Mouse (Mus musculus): ENCODE measurements at regions not wholly inside any gene's neighbourhood (a gene's known extent, or its start where the extent isn't known, plus 50 kb on each side); places are given as distances from the start of the nearest gene placed in this dataset.
A peak's percentile ranks its signal among the peaks of the same experiment; 100 is the strongest.
"Not testable (repeated sequence)": the region's sequence is repeated elsewhere in the genome, so short reads cannot be mapped to it uniquely, and the experiment has no call there.

DNA sequence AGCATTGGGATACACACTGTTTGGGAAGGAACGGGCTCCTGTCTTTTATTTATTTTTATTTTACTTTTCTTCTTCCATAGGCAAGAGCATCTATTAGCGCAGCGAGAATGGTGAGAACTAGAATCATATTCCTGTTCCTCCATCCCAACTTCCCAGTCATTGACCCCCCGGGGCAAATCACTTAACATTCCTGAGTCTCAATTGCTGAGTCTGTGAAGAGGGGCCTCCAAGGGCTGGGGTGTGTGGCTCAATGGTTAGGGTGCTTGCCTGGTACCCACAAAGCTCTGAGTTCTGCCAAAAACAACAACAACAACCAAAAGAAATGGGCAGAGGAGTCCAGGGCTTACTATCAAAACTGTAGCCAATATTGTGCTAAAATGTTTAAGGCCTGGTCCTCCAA, 98.5 kb upstream of the Med13l start:
- DNase-seq: no peak

DNA sequence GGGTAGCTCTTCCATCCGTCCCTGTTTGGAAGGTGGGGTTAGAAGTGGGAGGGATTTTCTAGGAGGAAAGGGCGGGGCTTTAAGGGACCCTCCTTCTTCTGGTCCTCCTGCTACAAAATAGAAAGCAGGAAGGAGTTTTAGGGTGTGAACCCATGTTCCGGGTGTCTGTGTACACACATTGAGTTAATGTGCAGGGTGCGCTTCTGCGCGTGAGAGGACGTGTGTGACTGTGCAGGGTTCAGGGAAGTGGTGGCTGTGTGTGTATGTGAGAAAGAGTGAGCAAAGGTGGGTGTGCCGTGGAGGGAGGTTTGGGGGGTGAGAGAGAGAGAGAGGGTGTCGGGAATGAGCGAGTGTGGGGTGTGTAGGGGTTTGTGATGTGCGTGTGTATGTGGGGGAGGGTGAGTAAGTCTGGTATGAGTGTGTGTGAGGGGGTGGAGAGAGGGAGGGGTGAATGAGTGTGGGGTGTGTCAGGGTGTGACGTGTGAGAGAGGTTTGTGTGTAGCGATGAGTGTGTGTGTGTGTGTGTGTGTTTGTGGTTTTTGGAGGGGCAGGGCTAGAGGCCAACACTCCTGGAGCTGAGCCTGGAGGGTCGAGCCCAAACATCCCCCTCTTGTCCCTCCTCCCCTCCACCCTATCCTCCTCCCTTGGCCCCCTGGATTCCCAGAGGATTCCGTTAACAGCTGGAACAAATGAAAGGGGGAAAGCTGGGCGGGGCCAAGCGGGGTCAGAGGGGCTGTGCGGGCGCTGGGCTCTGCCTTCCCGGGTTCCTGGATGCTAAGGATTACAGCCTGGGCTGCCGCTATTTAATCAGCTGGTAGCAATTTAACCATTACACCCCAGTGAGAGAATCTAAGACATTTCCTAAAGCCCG, 95.3 kb upstream of the Med13l start:
- DNase-seq: peak; percentile 49

DNA sequence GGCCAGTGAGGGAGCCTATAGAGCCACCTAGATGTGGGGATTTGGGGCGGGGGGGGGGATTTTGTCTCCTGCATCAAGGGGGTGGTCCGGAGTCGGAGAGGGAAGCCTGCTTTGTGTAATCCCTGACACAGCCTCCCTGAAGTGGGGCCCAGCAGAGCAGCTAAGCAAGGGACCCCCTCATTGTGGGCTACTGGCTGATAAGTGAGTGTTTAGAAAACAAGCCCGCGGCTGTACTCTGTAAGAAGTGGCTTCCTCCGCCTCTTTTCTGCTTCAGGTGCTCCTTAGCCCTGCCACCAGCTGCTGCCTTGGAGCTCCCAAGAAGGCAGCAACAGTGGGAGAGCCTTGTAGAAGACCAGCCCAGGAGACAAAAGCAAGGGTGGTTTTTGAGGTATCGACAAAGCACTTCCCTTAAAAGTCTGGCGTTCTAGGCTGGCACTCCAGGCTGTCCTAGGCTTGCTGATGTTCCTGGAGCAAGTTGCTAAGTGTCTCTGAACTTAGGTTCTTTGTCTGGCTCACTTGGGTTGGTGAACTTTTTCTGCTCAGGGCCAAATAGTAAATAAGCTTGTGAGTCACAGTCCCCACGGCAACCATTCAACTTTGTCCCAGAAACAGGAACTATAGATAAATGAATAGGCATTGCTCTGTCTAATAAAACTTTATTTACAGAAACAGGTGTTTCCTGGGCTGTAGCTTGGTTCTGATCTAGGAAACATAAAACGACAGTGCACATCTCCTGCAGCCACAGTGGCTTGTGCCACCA, 94.3 kb upstream of the Med13l start:
- DNase-seq: no peak

DNA sequence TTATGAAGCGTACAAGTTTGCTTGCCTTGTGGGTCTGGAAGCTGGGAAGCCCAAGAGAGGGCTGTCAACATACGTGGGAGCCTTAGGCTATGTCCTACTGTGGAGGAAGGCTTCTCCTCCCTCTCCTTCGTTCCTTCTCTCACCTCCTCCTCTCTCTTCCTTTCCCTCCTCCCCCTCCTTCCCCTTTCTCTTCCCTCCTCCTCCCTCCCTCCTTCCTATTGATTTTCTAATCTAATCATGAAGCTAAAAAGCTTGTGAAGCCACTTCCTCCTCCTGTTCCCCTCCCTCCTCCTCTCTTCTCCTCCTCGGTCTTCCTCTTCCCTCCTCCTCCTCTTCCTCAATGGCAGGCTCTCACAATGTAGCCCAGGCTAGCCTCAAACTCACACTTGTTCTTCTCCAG, 91.7 kb upstream of the Med13l start:
- DNase-seq: no peak

- no peak for DNase-seq
Measured at GRCm38 (mm10) chr5:118471569-118471968, 88.9 kb upstream of the Med13l start.

GRCm38 (mm10) chr5:118472291-118472690, 88.2 kb upstream of the Med13l start:
- no peak for DNase-seq

DNA sequence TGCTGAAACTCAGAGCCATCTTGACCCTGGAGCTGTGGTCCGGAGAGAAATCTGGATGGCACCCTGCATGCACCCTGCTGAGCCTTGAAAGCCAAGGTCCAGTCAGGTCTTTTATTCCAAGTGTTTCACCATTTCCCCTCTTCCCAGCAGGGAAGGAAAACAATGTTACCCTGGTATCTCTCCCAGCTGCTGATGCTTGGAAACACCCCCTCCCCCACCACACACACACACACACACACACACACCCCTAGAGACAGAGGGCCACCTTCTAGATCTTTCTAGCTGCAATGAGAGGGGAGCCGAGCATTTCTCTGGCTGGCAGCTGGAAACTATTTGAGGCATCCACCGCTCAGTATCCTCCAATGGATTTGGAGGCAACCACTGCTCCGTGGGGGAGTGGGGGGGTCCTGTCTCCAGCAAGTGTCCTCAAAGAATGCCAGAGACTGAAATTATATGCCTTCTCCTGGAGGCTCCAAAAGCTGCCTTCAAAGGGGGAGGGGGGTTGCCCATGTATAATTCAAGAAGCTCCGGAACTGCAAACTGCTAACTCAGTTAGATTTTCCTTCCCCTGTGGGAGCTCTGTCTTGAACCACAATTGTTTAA, 87.2 kb upstream of the Med13l start:
- DNase-seq: no peak

DNA sequence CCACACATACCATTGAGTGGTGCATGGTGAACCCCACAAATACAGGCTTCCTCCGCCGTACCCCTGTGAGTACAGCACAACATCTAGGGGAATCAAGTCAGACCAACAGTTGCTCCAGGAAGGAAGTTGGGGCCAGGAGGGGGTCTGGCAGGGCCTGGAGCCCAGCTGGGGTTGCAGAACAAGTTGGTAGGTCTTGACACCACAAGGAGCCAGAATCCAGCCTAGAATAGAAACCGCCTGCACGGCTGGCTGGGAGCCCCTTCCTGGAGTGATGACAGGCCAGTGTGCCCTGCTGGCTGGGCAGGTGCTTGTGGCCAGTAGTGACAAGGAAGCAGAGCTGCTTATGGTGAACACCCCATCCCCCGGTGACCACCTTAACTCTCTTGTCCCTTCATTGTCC, 83.9 kb upstream of the Med13l start:
- peak; percentile 51 for DNase-seq

GRCm38 (mm10) chr5:118477131-118478119, 83.1 kb upstream of the Med13l start:
- no peak for DNase-seq

GRCm38 (mm10) chr5:118478120-118478768, 82.2 kb upstream of the Med13l start:
- DNase-seq: peak; percentile 65

GRCm38 (mm10) chr5:118480000-118480399, 80.5 kb upstream of the Med13l start:
- no peak for DNase-seq

DNA sequence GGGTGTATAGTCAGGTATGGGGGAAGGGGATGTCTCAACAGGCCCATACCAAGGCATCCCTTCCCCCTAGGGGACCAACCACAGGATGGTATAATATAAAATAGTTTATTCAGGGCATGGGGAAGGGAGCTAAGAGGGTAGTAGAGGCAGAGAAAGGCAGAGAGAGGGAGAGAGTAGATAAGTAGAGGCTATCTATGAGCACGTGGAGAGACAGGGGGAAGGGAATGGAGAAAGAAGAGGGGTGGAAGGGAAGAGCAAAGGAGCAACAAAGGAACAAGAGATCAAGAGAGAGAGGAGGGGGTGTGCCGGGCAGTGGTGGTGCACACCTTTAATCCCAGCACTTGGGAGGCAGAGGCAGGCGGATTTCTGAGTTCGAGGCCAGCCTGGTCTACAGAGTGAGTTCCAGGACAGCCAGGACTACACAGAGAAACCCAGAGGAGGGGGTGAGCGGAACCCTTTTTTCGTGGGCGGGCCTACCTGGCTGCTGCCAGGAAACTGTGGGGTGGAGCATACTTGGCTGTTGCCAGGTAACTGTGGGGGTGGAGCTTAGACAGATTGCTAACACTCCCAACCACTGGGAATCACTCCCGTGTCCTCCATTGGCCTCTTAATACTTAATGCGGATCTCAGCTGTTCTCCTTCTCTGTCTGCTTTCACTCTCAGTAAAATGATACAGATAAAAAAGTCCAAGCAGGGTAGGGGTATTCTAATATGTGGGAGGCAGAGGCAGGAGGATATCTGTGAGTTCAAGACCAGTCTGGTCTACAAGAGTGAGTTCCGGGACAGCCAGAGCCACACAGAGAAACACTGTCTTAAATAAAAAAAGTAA, 79.3 kb upstream of the Med13l start:
- DNase-seq: no peak

- DNase-seq: no peak
Measured at GRCm38 (mm10) chr5:118481794-118482049, 78.8 kb upstream of the Med13l start.

GRCm38 (mm10) chr5:118482598-118482997, 77.9 kb upstream of the Med13l start:
- no peak for DNase-seq

DNA sequence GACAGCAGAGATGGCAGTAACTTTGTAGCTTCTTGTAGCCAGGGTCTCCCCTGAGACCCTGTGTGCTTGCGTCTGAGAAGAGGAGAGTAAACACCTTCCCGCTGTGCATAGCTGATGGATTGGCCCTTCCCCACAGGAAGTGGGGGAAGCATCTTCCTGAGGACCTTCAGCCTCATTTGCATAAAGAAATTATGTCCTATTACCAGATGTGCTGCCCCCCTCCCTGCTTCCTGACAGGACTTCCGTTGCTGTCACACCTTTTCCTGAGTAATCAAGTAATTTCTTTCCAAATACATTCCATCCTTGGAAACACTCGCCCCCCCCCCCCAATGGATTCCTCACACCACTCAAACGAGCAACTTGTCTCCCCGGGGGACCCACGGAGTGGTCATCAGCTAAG, 77.5 kb upstream of the Med13l start:
- no peak for DNase-seq

DNA sequence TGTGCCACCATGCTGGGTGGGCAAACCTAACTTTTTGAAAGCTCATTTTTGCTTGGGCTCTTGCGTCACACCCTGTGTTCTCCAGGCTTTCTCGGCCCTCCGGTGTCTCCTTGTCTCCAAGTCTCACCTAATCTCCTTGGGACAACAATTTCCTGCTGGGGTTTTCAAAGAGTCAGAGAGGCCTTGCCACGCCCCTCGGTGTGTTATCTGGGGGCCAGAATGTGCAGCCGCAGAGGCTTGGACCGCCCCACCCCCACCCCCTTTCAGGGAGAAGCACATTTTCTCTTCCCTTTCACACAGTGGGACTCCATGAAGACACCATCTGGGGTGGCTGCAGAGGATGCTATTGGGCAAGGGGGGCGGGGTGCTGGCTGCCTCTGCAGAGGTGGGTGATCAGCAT, 76.9 kb upstream of the Med13l start:
- DNase-seq: no peak

DNA sequence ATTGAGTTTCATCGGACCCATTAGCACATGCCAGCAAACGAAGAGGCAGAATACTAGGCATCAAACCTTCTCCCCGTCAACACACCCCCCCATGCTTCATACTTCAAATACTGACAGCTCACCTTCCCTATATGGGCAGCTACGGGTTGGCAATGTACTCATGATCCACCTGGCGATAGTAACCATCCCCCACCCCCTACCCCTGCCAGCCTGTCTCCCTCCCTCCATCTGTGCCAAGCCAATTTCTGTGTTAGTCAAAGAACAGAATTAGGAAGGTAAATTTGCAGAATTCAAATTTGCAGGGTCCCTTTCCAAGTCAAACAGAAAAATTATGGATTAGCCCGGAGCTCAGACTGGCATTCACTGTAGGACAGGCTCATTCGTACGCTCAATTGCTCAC, 75.3 kb upstream of the Med13l start:
- DNase-seq: no peak

GRCm38 (mm10) chr5:118492522-118492921, 68.0 kb upstream of the Med13l start:
- DNase-seq: not testable (repeated sequence)

DNA sequence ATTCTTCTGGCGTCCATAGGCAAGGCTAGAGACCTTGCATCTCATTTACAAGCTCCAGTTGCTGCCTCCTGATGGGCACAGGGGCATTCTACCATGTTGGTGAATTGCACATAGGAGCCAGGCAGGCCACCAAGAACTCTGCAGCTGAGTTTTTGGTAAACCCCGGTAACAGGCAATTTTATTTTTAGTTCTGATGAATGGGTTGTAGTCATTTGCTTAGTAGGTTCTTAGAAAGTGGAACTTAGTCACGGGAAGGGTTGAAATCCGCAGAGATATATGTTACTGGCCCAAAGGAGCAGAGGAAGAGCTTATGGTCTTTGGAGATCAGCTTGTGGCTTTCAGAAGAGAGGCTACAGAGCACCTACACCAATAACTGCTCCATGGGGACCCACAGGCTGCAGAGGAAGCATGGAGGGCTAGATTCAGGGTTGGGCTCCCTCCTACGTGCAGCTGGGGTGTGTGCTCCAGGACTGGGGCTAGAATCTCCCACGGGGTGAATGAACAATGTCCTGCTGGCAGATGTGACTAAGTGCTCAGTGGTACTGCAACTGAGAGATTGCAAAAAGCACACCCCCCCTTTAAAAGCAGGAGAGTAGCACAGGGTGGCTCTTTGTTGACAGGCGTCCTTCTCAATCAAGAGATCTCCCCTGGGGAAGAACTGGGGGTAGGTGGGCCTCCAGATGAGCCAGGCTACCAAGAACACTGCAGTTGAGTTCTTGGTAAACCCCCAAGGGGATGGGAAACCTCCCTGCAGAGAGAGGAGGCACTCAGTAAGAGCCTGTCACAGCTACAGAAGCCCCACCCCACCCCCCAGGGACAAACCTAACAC, 65.6 kb upstream of the Med13l start:
- no peak for DNase-seq

DNA sequence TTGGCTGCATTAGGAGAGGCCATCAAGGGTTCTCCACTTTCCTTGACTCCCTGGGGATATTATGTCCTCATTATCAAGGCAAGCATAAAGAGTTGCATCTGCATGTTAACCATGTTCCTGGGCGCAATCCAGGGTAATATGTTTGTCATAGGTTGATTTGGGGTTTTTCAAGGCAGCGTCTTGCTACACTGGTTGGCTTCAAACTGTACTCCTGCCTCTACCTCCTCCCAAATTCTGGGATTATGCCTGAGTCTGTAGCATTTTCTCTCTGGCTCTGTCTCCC, 65.1 kb upstream of the Med13l start:
- DNase-seq: no peak

Data from gastrocnemius, postnatal 10 days (tissue).